Mouse (Mus musculus) liver, adult 2 months (tissue): ENCODE measurements at regions not wholly inside any gene's neighbourhood (a gene's known extent, or its start where the extent isn't known, plus 50 kb on each side); places are given as distances from the start of the nearest gene placed in this dataset.

ENCODE experiments used
- CTCF ChIP-seq: fragments of 200-500 bp; IDR thresholded peaks from 2 replicates; pipeline ENCODE4 v1.5.1; 2011; ENCODE audit warnings: low read depth, low read length, control low read depth
- POLR2A ChIP-seq: fragments of 200-500 bp; IDR thresholded peaks from 2 replicates; pipeline ENCODE4 v1.6.1; 2011; ENCODE audit warnings: low read length, control low read depth; ENCODE audit not compliant: insufficient read depth; ENCODE audit errors: extremely low read depth

GRCm38 (mm10) chr10:111419375-111420194 is 53.4 kb upstream of the Nap1l1 start:
- TF ChIP-seq POLR2A (no peak), CTCF (no peak)
